8 mouse cellular contexts compared by ENCODE assay signal in genomic region chr6:29767813-29768660, GRCm38 (mm10). TPM values are rescaled to one million over a fixed set of nuclear protein-coding genes. Genes with fewer than 3 reads are reported as not detected.
A peak's percentile ranks its signal among the peaks of the same experiment; 100 is the strongest.
DNase-seq lines count a peak whose midpoint lies in the region; ATAC-seq lines count a peak whose summit lies in the region.

Ahcyl2 (plus strand) TSS chr6:29768011.

- peak within 1 kb of the TSS; percentile 85 for H3K4me3 ChIP-seq in intestine, embryonic 14.5 days (ENCODE audit: low read depth, low read length)

- no peaks in the 10 kb centered on the region for H3K9me3 ChIP-seq in intestine, embryonic 14.5 days (ENCODE audit: control insufficient read depth, low read length)

- DNase-seq in adrenal gland, adult (ENCODE audit: inconsistent age in 2 of 2, low spot score in 1 of 2) = peak; percentile 98
- DNase-seq in embryo, embryonic 10.5 days (ENCODE audit: low spot score) = peak; percentile 93
- DNase-seq in gastrocnemius, postnatal 25 days = peak; percentile 98
- DNase-seq in intestine, embryonic 14.5 days (ENCODE audit: low spot score) = peak; percentile 95
- peak; percentile 96 to 97 for DNase-seq in left cerebral cortex, postnatal 14 days (ENCODE audit: low spot score in 2 of 2)
- DNase-seq in mesoderm, embryonic 11.5 days (ENCODE audit: low read depth, low spot score) = peak; percentile 97
- DNase-seq in right cerebral cortex, postnatal 36 days (ENCODE audit: low spot score in 2 of 2) = peak; percentile 95 to 96
- DNase-seq in yolk sac, embryonic 10.5 days (ENCODE audit: low spot score) = peak; percentile 98

- H3K4me1 ChIP-seq in intestine, embryonic 14.5 days (replicated peaks; ENCODE audit: control insufficient read depth, insufficient read depth, low read length) = peaks cover 10% of the 10 kb centered on the region

- intact Hi-C loops in left cerebral cortex, postnatal 14 days (cut with DNase I) = loop anchor here (2.0 to 5.0 kb wide), 2 partner anchors 44 to 53 kb away; no protein-coding TSS in a partner anchor

- H3K27me3 ChIP-seq in intestine, embryonic 14.5 days (replicated peaks; ENCODE audit: control insufficient read depth, insufficient read depth, low read length) = no peaks in the 10 kb centered on the region

- peak; percentile 97 for ATAC-seq in intestine, embryonic 14.5 days (replicated peaks; ENCODE audit: low FRiP score, low TSS enrichment, low read depth)

- under 1% methylated on average over 57 of the region's 61 CpGs for WGBS in intestine, embryonic 14.5 days

- H3K4me2 ChIP-seq in intestine, embryonic 14.5 days (ENCODE audit: low read length) = peak within 1 kb of the TSS; percentile 63

- peak within 1 kb of the TSS; percentile 76 for H3K9ac ChIP-seq in intestine, embryonic 14.5 days (ENCODE audit: low read length)

- peak within 1 kb of the TSS; percentile 81 for H3K27ac ChIP-seq in intestine, embryonic 14.5 days (ENCODE audit: low read depth)

- no peaks in the 10 kb centered on the region for H3K36me3 ChIP-seq in intestine, embryonic 14.5 days (ENCODE audit: control insufficient read depth, insufficient read depth, low read length)

RNA-seq across cellular contexts. Expression of gene Ahcyl2, which starts in this region (rescaled TPM):
- total RNA-seq in gastrocnemius, postnatal 25 days (2021) = 10 to 100 TPM; 16.0 to 19.0 TPM
- polyA plus RNA-seq in intestine, embryonic 14.5 days (2014; fragmentation: Nextera tagmentation; extraction: Ambion mirVana) = 34.0 and 43.8 TPM in 2 replicates
- 100 to 1,000 TPM in 1 of 2 experiments, 10 to 100 TPM in 1; 97.1 to 103 TPM for total RNA-seq in left cerebral cortex, postnatal 14 days (2021)

Comparison
In these comparisons a context has a peak if more than half of its experiments do, and no peak if none do; other contexts are left out.
1. Peak in every context shown above with its lines: DNase-seq, ATAC-seq, H3K4me3 ChIP-seq and H3K27ac ChIP-seq.
2. RNA of gene Ahcyl2 (total RNA-seq): 97.1 to 103 TPM in left cerebral cortex, postnatal 14 days; 16.0 to 19.0 TPM in gastrocnemius, postnatal 25 days; every median in the first group is over 4 times any median in the second.